Mouse (Mus musculus) limb, embryonic 12.5 days (tissue): ENCODE measurements around the gene Olfr912. TPM values are rescaled to one million over a fixed set of nuclear protein-coding genes. Genes with fewer than 3 reads are reported as not detected.

Experiments
- ATAC-seq: fragments of 200-750 bp; cut with Nextera tagmentation; 2 replicates; pipeline ENCODE4 v1.8.0; 2017; ENCODE audit warnings: low read depth, moderate TSS enrichment; ENCODE audit not compliant: insufficient number of reproducible peaks, insufficient read depth, low FRiP score, low TSS enrichment
- H3K27ac ChIP-seq: fragments of 300-500 bp; sonication (generic); 2 replicates; pipeline ENCODE4 v1.5.1; 2016; ENCODE audit warnings: mild to moderate bottlenecking, moderate library complexity
- H3K27me3 ChIP-seq: fragments of 300-500 bp; sonication (generic); 2 replicates; pipeline ENCODE4 v1.6.1; 2016; ENCODE audit warnings: mild to moderate bottlenecking, moderate library complexity
- H3K36me3 ChIP-seq: fragments of 300-500 bp; sonication (generic); 2 replicates; pipeline ENCODE4 v1.6.1; 2016; ENCODE audit warnings: mild to moderate bottlenecking, moderate library complexity
- H3K4me1 ChIP-seq: fragments of 300-500 bp; sonication (generic); replicated peaks from 2 replicates; pipeline ENCODE4 v1.6.1; 2016
- H3K4me2 ChIP-seq: fragments of 300-500 bp; sonication (generic); 2 replicates; pipeline ENCODE4 v1.6.1; 2016; ENCODE audit warnings: mild to moderate bottlenecking, moderate library complexity
- H3K4me3 ChIP-seq: fragments of 300-500 bp; sonication (generic); replicated peaks from 2 replicates; pipeline ENCODE4 v1.5.1; 2016; ENCODE audit warnings: mild to moderate bottlenecking
- H3K9ac ChIP-seq: fragments of 300-500 bp; sonication (generic); replicated peaks from 2 replicates; pipeline ENCODE4 v1.6.1; 2016; ENCODE audit warnings: mild to moderate bottlenecking, moderate library complexity
- H3K9me3 ChIP-seq: fragments of 300-500 bp; sonication (generic); 2 replicates; pipeline ENCODE4 v1.6.1; 2016; ENCODE audit warnings: mild to moderate bottlenecking, moderate library complexity
- WGBS: fragments of 180-500 bp; shearing (Covaris S2); methylation state at CpG from one replicate; pipeline ENCODE4 v1.1.7; 2016; 5-methylcytosine and 5-hydroxymethylcytosine counted together
- polyA plus RNA-seq: library from polyadenylated mRNA; unstranded; fragments of >200 nt; fragmentation: Nextera tagmentation; extraction: Ambion mirVana; gene quantifications from 2 replicates; pipeline ENCODE4 v1.2.1, GENCODE M21; 2016

The Olfr912 gene
- polyA plus RNA-seq = not detected in 2 replicates

- 77% methylated on average over 1 of the region's 1 CpGs for WGBS
- Histone ChIP-seq H3K9me3 (no peaks in the 10 kb centered on the region), H3K36me3 (no peaks in the 10 kb centered on the region), H3K27me3 (no peaks in the 10 kb centered on the region), H3K9ac (no peak within 1 kb of the TSS), H3K4me2 (no peak within 1 kb of the TSS), H3K27ac (no peak within 1 kb of the TSS), H3K4me3 (no peak within 1 kb of the TSS), H3K4me1 (no peaks in the 10 kb centered on the region)
- ATAC-seq = no peak
These were observed at the start of gene Olfr912 for GRCm38 (mm10) chr9:38579878-38580277. Gene Olfr912, plus strand, starts transcription at chr9:38580178.

- Histone ChIP-seq H3K36me3 (no peaks in the 10 kb centered on the region), H3K27ac (no peak within 1 kb of the TSS), H3K9me3 (0 out of 2 replicates have a peak, but pooled peaks cover 1% of the 10 kb centered on the region), H3K4me3 (no peak within 1 kb of the TSS), H3K4me2 (no peak within 1 kb of the TSS), H3K27me3 (no peaks in the 10 kb centered on the region), H3K4me1 (no peaks in the 10 kb centered on the region), H3K9ac (no peak within 1 kb of the TSS)
- ATAC-seq = no peak
- WGBS = 83% methylated on average over 2 of the region's 2 CpGs
These were observed 42.4 kb upstream of the Olfr912 start, which contains the start of gene Olfr910 for GRCm38 (mm10) chr9:38537549-38537948. Gene Olfr910, plus strand, starts transcription at chr9:38537849.

- no peaks in the 10 kb centered on the region for H3K4me1 ChIP-seq
- no peak overlapping the region for H3K27ac ChIP-seq
- no peaks in the 10 kb centered on the region for H3K36me3 ChIP-seq
- no peak overlapping the region for H3K9ac ChIP-seq
- H3K9me3 ChIP-seq = no peaks in the 10 kb centered on the region
- no peaks in the 10 kb centered on the region for H3K27me3 ChIP-seq
- no peak for ATAC-seq
- 50% methylated on average over 1 of the region's 1 CpGs for WGBS
- no peak overlapping the region for H3K4me3 ChIP-seq
- H3K4me2 ChIP-seq = no peak overlapping the region
These were observed 11.1 kb downstream of the Olfr912 start for GRCm38 (mm10) chr9:38591056-38591455.

- no peaks in the 10 kb centered on the region for H3K4me1 ChIP-seq
- no peaks in the 10 kb centered on the region for H3K9me3 ChIP-seq
- WGBS = 53% methylated on average over 2 of the region's 2 CpGs
These were observed 12.5 kb downstream of the Olfr912 start, which contains the start of gene Olfr913 for GRCm38 (mm10) chr9:38592459-38592858. Gene Olfr913, plus strand, starts transcription at chr9:38592759.

GRCm38 (mm10) chr9:38604802-38605201 lies 24.8 kb downstream of the Olfr912 start, which contains the start of gene Olfr914:
Gene Olfr914, plus strand, starts transcription at chr9:38605102.
- H3K4me3 ChIP-seq = no peak within 1 kb of the TSS
- H3K9me3 ChIP-seq = no peaks in the 10 kb centered on the region
- 73% methylated on average over 2 of the region's 2 CpGs for WGBS
- H3K27me3 ChIP-seq = no peaks in the 10 kb centered on the region
- H3K4me2 ChIP-seq = no peak within 1 kb of the TSS
- H3K4me1 ChIP-seq = no peaks in the 10 kb centered on the region
- no peak within 1 kb of the TSS for H3K9ac ChIP-seq
- H3K36me3 ChIP-seq = no peaks in the 10 kb centered on the region
- no peak within 1 kb of the TSS for H3K27ac ChIP-seq
- no peak for ATAC-seq

More at GRCm38 (mm10) chr9:38592459-38592858, 12.5 kb downstream of the Olfr912 start, which contains the start of gene Olfr913:
- Histone ChIP-seq H3K4me3 (no peak within 1 kb of the TSS), H3K9ac (no peak within 1 kb of the TSS), H3K27me3 (no peaks in the 10 kb centered on the region), H3K27ac (no peak within 1 kb of the TSS), H3K36me3 (no peaks in the 10 kb centered on the region), H3K4me2 (no peak within 1 kb of the TSS)
- no peak for ATAC-seq

- Histone ChIP-seq H3K4me1 (no peaks in the 10 kb centered on the region), H3K4me2 (no peak overlapping the region), H3K9ac (no peak overlapping the region), H3K27me3 (no peaks in the 10 kb centered on the region), H3K9me3 (peaks cover 4% of the 10 kb centered on the region), H3K27ac (no peak overlapping the region), H3K4me3 (no peak overlapping the region), H3K36me3 (no peaks in the 10 kb centered on the region)
- no peak for ATAC-seq
- WGBS = 87% methylated on average over 4 of the region's 4 CpGs
These were observed 52.4 kb downstream of the Olfr912 start for GRCm38 (mm10) chr9:38632406-38632805.

Other genes starting within 250 kb of the Olfr912 start
- not detected in 2 replicates for gene Olfr898, start 231.8 kb upstream of the Olfr912 start, polyA plus RNA-seq
- not detected in 2 replicates for gene Olfr250, start 213.3 kb upstream of the Olfr912 start, polyA plus RNA-seq
- not detected in 2 replicates for gene Olfr251, start 203.1 kb upstream of the Olfr912 start, polyA plus RNA-seq
- not detected in 2 replicates for gene Olfr147, start 178.5 kb upstream of the Olfr912 start, polyA plus RNA-seq
- gene Olfr901, start 150.7 kb upstream of the Olfr912 start, polyA plus RNA-seq = not detected in 2 replicates
- not detected in 2 replicates for gene Olfr902, start 132.5 kb upstream of the Olfr912 start, polyA plus RNA-seq
- gene Olfr904, start 117.0 kb upstream of the Olfr912 start, polyA plus RNA-seq = not detected in 2 replicates
- not detected in 2 replicates for gene Olfr905, start 109.1 kb upstream of the Olfr912 start, polyA plus RNA-seq
- not detected in 2 replicates for gene Olfr906, start 93.1 kb upstream of the Olfr912 start, polyA plus RNA-seq
- gene Olfr907, start 84.4 kb upstream of the Olfr912 start, polyA plus RNA-seq = not detected in 2 replicates
- gene Olfr911-ps1, start 58.6 kb upstream of the Olfr912 start, polyA plus RNA-seq = not detected in 2 replicates
- gene Olfr910, start 42.3 kb upstream of the Olfr912 start, polyA plus RNA-seq = not detected in 2 replicates
- not detected in 2 replicates for gene Olfr913, start 12.6 kb downstream of the Olfr912 start, polyA plus RNA-seq
- not detected in 2 replicates for gene Olfr914, start 24.9 kb downstream of the Olfr912 start, polyA plus RNA-seq
- gene Olfr916, start 79.7 kb downstream of the Olfr912 start, polyA plus RNA-seq = not detected in 2 replicates
- gene Olfr917, start 85.7 kb downstream of the Olfr912 start, polyA plus RNA-seq = not detected in 2 replicates
- gene Olfr918, start 94.4 kb downstream of the Olfr912 start, polyA plus RNA-seq = not detected in 2 replicates
- gene Olfr919, start 123.5 kb downstream of the Olfr912 start, polyA plus RNA-seq = not detected in 2 replicates
- 14.2 and 15.9 TPM in 2 replicates for gene Vwa5a, start 138.1 kb downstream of the Olfr912 start, polyA plus RNA-seq
- gene Olfr920, start 172.1 kb downstream of the Olfr912 start, polyA plus RNA-seq = not detected in 2 replicates
- gene Olfr921, start 192.9 kb downstream of the Olfr912 start, polyA plus RNA-seq = not detected in 2 replicates
- not detected in 2 replicates for gene Olfr922, start 234.4 kb downstream of the Olfr912 start, polyA plus RNA-seq
- gene Olfr923, start 246.4 kb downstream of the Olfr912 start, polyA plus RNA-seq = not detected in 2 replicates